Mouse (Mus musculus): ENCODE measurements around the gene Themis2. TPM values are rescaled to one million over a fixed set of nuclear protein-coding genes. Genes with fewer than 3 reads are reported as not detected.

Themis2 gene
- total RNA-seq (2021), result under 1 TPM; 0.47 to 0.49 TPM

DNA sequence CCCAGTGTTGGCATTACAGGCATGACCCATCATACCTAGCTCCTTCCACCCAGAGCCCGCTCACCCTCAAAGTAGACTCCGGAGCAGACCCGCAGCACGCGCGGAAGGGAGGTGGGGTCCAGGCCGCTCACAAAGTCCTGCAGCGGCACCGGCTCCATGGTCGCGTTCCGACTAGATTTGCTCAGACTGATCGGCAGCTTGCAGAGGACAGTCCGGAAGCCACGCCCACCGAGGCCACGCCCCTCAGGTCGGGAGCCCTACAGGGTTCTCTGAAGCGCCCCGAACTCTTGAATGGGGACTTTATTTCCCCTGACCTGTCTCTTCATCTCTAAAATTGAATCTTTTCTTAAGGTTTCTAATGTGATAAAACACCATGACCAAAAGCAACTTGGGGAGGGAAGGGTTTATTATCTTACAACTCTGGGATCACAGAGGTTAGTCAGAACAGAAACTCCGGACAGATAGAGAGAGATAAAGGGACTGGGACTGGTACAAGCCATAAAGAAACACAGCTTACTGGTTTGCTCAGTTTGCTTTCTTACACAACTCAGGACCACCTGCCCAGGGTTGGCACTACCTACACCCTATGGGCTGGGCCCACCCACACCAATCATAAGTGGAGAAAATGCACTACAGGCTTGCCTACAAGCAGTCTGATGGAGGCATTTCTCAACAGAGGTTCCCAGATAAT, at the start of gene Themis2:
Themis2 (minus strand) TSS at position 192 of the 691 bp plus-strand sequence.
- DNase-seq (ENCODE audit: extremely low spot score in 1 of 2, low spot score in 2 of 2), result peak in 1 of 2 experiments; percentile 86
- intact Hi-C loops (cut with DNase I), result no loop called here

DNA sequence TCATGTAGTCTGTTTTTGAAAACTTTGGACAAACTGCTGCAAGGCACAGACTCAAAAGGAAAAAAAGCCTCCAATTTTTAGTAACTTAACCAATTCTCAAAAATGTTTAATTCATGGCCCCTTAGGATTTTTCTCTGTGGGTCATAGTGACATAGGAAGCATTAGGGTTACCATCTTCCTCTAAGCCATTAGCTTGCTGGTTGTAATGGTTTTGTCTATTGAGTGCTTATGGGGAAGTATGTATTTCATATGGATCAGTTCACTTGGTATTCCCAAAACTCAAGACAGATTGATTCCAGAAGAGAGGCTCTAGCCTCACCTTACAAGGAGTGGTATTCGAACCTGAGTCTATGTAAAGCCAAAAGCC, 47.5 kb upstream of the Themis2 start:
- intact Hi-C loops (cut with DNase I), result no loop called here
- DNase-seq (ENCODE audit: extremely low spot score in 1 of 2, low spot score in 2 of 2), result no peak

GRCm38 (mm10) chr4:132842970-132843704, 47.0 kb upstream of the Themis2 start, which contains the start of gene Ppp1r8:
Ppp1r8 (minus strand) TSS chr4:132843169.
- intact Hi-C loops (cut with DNase I), result no loop called here

DNA sequence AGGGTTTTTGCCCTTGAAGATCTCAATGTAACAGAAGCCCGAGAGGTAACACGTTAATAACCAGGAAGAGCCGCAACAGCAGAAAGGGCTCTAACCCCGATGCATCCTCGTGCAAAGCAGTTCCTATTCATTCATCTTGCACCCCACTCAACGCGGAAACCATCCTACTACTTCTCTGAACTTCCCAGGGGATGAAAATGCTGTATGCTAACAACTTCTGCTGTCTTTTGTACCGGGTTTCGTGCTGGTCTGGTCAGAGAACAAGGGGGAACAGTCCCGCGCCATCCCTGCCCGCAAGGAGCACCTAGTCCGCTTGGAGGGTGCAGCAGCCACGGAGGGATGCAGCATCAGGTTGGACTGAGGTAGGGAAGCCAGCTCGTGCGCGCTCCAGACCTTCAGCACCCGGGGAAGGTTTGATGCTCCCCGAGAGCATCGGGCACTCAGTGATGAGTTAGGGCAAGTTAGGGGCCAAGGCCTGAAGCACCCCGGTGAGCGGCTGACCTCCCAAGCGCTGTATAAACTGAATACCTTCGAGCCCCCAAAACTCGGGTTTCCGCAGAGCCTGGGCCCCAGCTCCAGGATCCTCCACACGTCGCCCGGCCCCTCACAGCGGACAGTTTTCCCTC, 46.2 kb upstream of the Themis2 start:
- intact Hi-C loops (cut with DNase I), result no loop called here
- DNase-seq (ENCODE audit: extremely low spot score in 1 of 2, low spot score in 2 of 2), result peak; percentile 9 to 30

More at GRCm38 (mm10) chr4:132842970-132843704, 47.0 kb upstream of the Themis2 start, which contains the start of gene Ppp1r8:
- DNase-seq (ENCODE audit: extremely low spot score in 1 of 2, low spot score in 2 of 2), result peak; percentile 88 to 94

GRCm38 (mm10) chr4:132841493-132841892, 45.3 kb upstream of the Themis2 start:
- intact Hi-C loops (cut with DNase I), result no loop called here
- DNase-seq (ENCODE audit: extremely low spot score in 1 of 2, low spot score in 2 of 2), result no peak

GRCm38 (mm10) chr4:132823614-132824366, 27.6 kb upstream of the Themis2 start:
- peak; percentile 52 to 73 for DNase-seq (ENCODE audit: extremely low spot score in 1 of 2, low spot score in 2 of 2)
- intact Hi-C loops (cut with DNase I), result loop anchor here (5.0 to 10.0 kb wide), 2 partner anchors 46 to 109 kb away; no protein-coding TSS in a partner anchor

GRCm38 (mm10) chr4:132818442-132818841, 22.3 kb upstream of the Themis2 start:
- intact Hi-C loops (cut with DNase I), result no loop called here
- DNase-seq (ENCODE audit: extremely low spot score in 1 of 2, low spot score in 2 of 2), result no peak

- no peak for DNase-seq (ENCODE audit: extremely low spot score in 1 of 2, low spot score in 2 of 2)
- intact Hi-C loops (cut with DNase I), result no loop called here
These were observed 20.7 kb upstream of the Themis2 start for GRCm38 (mm10) chr4:132816855-132817254.

DNA sequence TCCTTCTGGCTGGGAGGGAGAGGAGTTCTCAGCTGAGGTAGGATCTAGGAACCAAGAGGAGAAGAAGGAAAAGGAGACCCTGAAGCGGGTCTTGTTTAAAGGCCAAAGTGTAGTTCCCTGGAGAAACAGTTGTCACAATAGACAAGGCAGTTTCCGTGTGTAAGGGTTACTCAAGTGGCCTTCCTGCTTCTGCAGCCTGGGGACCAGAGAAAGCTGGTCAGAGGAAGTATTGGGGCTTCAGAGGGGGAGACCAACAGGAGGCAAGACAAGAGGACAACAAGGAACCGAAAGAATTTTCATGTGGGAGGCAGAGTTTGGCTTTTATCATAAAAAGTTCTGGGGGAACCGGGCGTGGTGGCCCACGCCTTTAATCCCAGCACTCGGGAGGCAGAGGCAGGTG, 20.2 kb upstream of the Themis2 start:
- intact Hi-C loops (cut with DNase I), result no loop called here
- DNase-seq (ENCODE audit: extremely low spot score in 1 of 2, low spot score in 2 of 2), result no peak

DNA sequence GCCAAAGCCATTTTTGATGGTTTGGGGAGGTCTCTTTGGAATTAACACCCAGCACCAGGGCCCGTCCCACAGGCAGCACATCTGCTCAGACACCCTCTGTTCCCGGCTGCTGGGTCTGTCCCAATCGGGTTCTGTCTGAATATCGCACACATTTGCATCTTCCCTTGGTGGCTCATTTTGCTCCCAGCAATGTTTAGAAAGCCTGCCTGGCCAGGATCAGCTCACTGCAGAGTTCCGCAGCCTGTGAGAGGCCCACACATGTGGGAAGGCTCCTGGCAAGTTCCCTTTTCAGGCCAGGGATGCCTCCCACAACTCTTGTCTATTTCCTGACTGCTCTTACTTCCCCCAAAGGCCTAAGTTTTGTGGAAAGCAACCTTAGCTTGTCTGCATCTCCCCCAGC, 13.4 kb upstream of the Themis2 start:
- DNase-seq (ENCODE audit: extremely low spot score in 1 of 2, low spot score in 2 of 2), result no peak
- intact Hi-C loops (cut with DNase I), result no loop called here

GRCm38 (mm10) chr4:132807771-132808641, 11.8 kb upstream of the Themis2 start:
- intact Hi-C loops (cut with DNase I), result no loop called here
- DNase-seq (ENCODE audit: extremely low spot score in 1 of 2, low spot score in 2 of 2), result no peak

GRCm38 (mm10) chr4:132806620-132807191, 10.5 kb upstream of the Themis2 start:
- DNase-seq (ENCODE audit: extremely low spot score in 1 of 2, low spot score in 2 of 2), result no peak
- intact Hi-C loops (cut with DNase I), result no loop called here

- intact Hi-C loops (cut with DNase I), result no loop called here
- no peak for DNase-seq (ENCODE audit: extremely low spot score in 1 of 2, low spot score in 2 of 2)
These were observed 9.5 kb upstream of the Themis2 start for GRCm38 (mm10) chr4:132805599-132806197.

GRCm38 (mm10) chr4:132805146-132805545, 9.0 kb upstream of the Themis2 start:
- intact Hi-C loops (cut with DNase I), result no loop called here

DNA sequence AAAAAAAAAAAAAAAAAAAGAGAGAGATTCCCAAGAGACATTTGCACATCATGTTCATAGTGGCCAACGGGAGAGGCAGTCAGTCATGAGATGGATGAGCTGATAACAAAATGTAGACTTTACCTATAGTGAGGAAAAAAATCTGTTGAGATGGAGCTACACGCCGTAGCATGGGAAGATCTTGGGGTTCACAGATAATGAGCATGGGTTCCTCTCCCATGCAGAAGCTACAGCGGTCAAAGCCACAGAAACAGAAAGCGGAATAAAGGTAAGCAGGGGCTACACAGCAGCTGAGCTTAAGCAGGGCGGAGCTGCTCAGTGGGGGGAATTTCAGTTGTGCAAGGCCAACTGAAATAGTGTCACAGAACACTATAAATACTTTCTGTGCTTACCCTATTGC, 8.1 kb upstream of the Themis2 start:
- DNase-seq (ENCODE audit: extremely low spot score in 1 of 2, low spot score in 2 of 2), result no peak
- intact Hi-C loops (cut with DNase I), result no loop called here

More at GRCm38 (mm10) chr4:132805146-132805545, 9.0 kb upstream of the Themis2 start:
- no peak for DNase-seq (ENCODE audit: extremely low spot score in 1 of 2, low spot score in 2 of 2)

DNA sequence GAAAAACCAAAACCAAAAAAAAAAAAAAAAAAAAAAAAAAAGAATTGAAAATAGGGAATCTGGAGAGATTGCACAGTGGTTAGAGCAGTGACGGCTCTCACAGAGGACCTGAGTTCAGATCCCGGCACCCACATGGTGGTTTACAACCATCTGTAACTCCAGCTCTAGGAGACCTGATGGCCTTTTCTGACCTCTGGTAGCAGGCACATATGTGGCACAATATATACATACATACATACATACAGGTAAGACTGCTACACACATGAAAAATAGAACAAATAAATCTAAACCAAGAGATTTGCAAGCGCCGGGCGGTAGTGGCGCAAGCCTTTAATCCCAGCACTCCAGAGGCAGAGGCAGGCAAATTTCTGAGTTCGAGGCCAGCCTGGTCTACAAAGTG, 7.7 kb upstream of the Themis2 start:
- intact Hi-C loops (cut with DNase I), result no loop called here
- no peak for DNase-seq (ENCODE audit: extremely low spot score in 1 of 2, low spot score in 2 of 2)

DNA sequence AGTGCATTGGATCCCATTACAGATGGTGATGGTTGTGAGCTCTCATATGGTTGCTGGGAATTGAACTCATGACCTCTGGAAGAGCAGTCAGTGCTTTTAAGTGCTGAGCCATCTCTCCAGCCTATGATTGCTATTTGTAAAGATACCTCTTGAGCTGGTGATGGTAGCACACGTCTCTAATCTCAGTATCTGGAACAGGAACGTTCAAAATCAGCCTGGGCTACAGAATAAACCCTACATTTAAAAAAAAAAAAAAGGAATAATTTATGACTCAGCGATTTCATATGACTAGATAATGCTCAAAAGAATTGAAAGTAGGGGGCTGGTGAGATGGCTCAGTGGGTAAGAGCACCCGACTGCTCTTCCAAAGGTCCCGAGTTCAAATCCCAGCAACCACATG, 7.0 kb upstream of the Themis2 start:
- intact Hi-C loops (cut with DNase I), result no loop called here
- no peak for DNase-seq (ENCODE audit: extremely low spot score in 1 of 2, low spot score in 2 of 2)

Measured in left cerebral cortex, postnatal 10 days (tissue).